Mouse (Mus musculus) small intestine, adult 10 weeks (tissue): ENCODE measurements around the gene Cers6. TPM values are rescaled to one million over a fixed set of nuclear protein-coding genes. Genes with fewer than 3 reads are reported as not detected.

Experiments used
- polyA plus RNA-seq: library from polyadenylated mRNA; stranded (reverse); fragments of 350-450 nt; fragmentation: Illumina TruSeq; extraction: RNeasy Lipid Tissue Mini Kit (QIAGEN cat#74804); gene quantifications from one replicate; pipeline ENCODE4 v1.2.3, GENCODE M21; 2014; ENCODE audit warnings: low replicate concordance

Cers6 gene
- polyA plus RNA-seq: 85.5 TPM

GRCm38 (mm10) chr2:68860904-68861685, at the start of gene Cers6:
TSS of gene Cers6 (plus strand) at chr2:68861441.

GRCm38 (mm10) chr2:69135661-69136576, 274.7 kb downstream of the Cers6 start, which contains the start of gene Nostrin:
TSS of gene Nostrin (plus strand) at chr2:69135800.

Other genes with a start within 250 kb of the Cers6 start
- 0.26 TPM for gene 4932414N04Rik, start 205.0 kb upstream of the Cers6 start, polyA plus RNA-seq